ENCODE assay signal across 22 mouse cellular contexts in genomic region chr17:3356633-3357365, GRCm38 (mm10). TPM values are rescaled to one million over a fixed set of nuclear protein-coding genes. Genes with fewer than 3 reads are reported as not detected.
DNase-seq lines count a peak whose midpoint lies in the region; ATAC-seq lines count a peak whose summit lies in the region.
"Had no signal": no experiment of that assay in that cellular context is flagged by ENCODE, and none has a peak within 500 bp of the region (broad histone marks: within the 10 kb centered on the region; RNA-seq: fewer than 3 reads in every experiment).

No protein-coding gene starts in this region.

- 84% methylated on average over 8 of the region's 8 CpGs for WGBS in hindbrain, embryonic 12.5 days
- WGBS in hindbrain, embryonic 14.5 days = 74% methylated on average over 8 of the region's 8 CpGs
- WGBS in midbrain, embryonic 14.5 days = 77% methylated on average over 8 of the region's 8 CpGs
- 74% methylated on average over 8 of the region's 8 CpGs for WGBS in midbrain, embryonic 16.5 days

- no peaks in the 10 kb centered on the region for H3K27me3 ChIP-seq in hindbrain, embryonic 12.5 days
- no peaks in the 10 kb centered on the region for H3K27me3 ChIP-seq in hindbrain, embryonic 14.5 days (ENCODE audit: control insufficient read depth, insufficient read depth, low read length)
- no peaks in the 10 kb centered on the region for H3K27me3 ChIP-seq in midbrain, embryonic 14.5 days (ENCODE audit: control insufficient read depth, insufficient read depth, low read length)
- H3K27me3 ChIP-seq in midbrain, embryonic 16.5 days (ENCODE audit: control insufficient read depth, insufficient read depth, low read depth, low read length) = no peaks in the 10 kb centered on the region
- H3K27me3 ChIP-seq: embryonic facial prominence, embryonic 15.5 days had no signal

- H3K4me1 ChIP-seq in hindbrain, embryonic 12.5 days = peaks cover 17% of the 10 kb centered on the region
- H3K4me1 ChIP-seq in hindbrain, embryonic 14.5 days (replicated peaks; ENCODE audit: control insufficient read depth, insufficient read depth, low read length) = no peaks in the 10 kb centered on the region; the same call in 1 of the 2 replicates
- H3K4me1 ChIP-seq in midbrain, embryonic 14.5 days (ENCODE audit: control insufficient read depth, insufficient read depth, low read length) = peaks cover 6% of the 10 kb centered on the region; the same call in 1 of the 2 replicates
- H3K4me1 ChIP-seq in midbrain, embryonic 16.5 days (ENCODE audit: control insufficient read depth, insufficient read depth, low read length) = no peaks in the 10 kb centered on the region; the same call in 1 of the 2 replicates

- no peak overlapping the region for H3K9ac ChIP-seq in hindbrain, embryonic 12.5 days
- no peak overlapping the region for H3K9ac ChIP-seq in hindbrain, embryonic 14.5 days
- no peak overlapping the region for H3K9ac ChIP-seq in midbrain, embryonic 14.5 days (replicated peaks; ENCODE audit: low read length)
- no peak overlapping the region for H3K9ac ChIP-seq in midbrain, embryonic 16.5 days (ENCODE audit: low read depth, low read length)
- H3K9ac ChIP-seq: embryonic facial prominence, embryonic 15.5 days had no signal

- no peak overlapping the region for H3K4me3 ChIP-seq in hindbrain, embryonic 12.5 days
- H3K4me3 ChIP-seq in hindbrain, embryonic 14.5 days (replicated peaks; ENCODE audit: low read length) = no peak overlapping the region
- no peak overlapping the region for H3K4me3 ChIP-seq in midbrain, embryonic 14.5 days (replicated peaks; ENCODE audit: low read depth, low read length)
- no peak overlapping the region for H3K4me3 ChIP-seq in midbrain, embryonic 16.5 days (ENCODE audit: low read depth, low read length)
- H3K4me3 ChIP-seq: embryonic facial prominence, embryonic 15.5 days; erythroblast, embryonic 14.5 days; forebrain, embryonic 10.5 days; gastrocnemius, adult 2 months had no signal

- peak; percentile 13 for DNase-seq in embryo, embryonic 10.5 days (ENCODE audit: low spot score)
- no peak for DNase-seq in embryo, embryonic 11 days
- DNase-seq in hindbrain, embryonic 14.5 days (ENCODE audit: low spot score) = no peak
- peak; percentile 37 for DNase-seq in midbrain, embryonic 14.5 days
- DNase-seq in right cerebral cortex, postnatal 10 days (ENCODE audit: low spot score in 2 of 2) = no peak
- DNase-seq: adrenal gland, postnatal 10 days; B cell, adult 2 months; cerebellum, adult 11-12 months; cerebellum, adult 9-11 months; cerebellum, postnatal 36 days; gastrocnemius, adult 2 months; gastrocnemius, postnatal 25 days; heart, postnatal 10 days; heart, postnatal 4 days had no signal

- no peaks in the 10 kb centered on the region for H3K36me3 ChIP-seq in hindbrain, embryonic 12.5 days
- no peaks in the 10 kb centered on the region for H3K36me3 ChIP-seq in hindbrain, embryonic 14.5 days (replicated peaks; ENCODE audit: control insufficient read depth, insufficient read depth)
- no peaks in the 10 kb centered on the region for H3K36me3 ChIP-seq in midbrain, embryonic 14.5 days (ENCODE audit: control insufficient read depth, insufficient read depth, low read length)
- no peaks in the 10 kb centered on the region for H3K36me3 ChIP-seq in midbrain, embryonic 16.5 days (ENCODE audit: control insufficient read depth, insufficient read depth, low read length)
- H3K36me3 ChIP-seq: embryonic facial prominence, embryonic 15.5 days; forebrain, embryonic 10.5 days; G1E had no signal

- no peak overlapping the region for H3K4me2 ChIP-seq in hindbrain, embryonic 12.5 days (replicated peaks)
- no peak overlapping the region for H3K4me2 ChIP-seq in hindbrain, embryonic 14.5 days (replicated peaks)
- H3K4me2 ChIP-seq in midbrain, embryonic 14.5 days (ENCODE audit: low read length) = no peak overlapping the region
- no peak overlapping the region for H3K4me2 ChIP-seq in midbrain, embryonic 16.5 days (ENCODE audit: low read length)
- H3K4me2 ChIP-seq: embryonic facial prominence, embryonic 15.5 days had no signal

- no peaks in the 10 kb centered on the region; the same call in 1 of the 2 replicates for H3K9me3 ChIP-seq in hindbrain, embryonic 12.5 days (replicated peaks)
- H3K9me3 ChIP-seq in hindbrain, embryonic 14.5 days (ENCODE audit: control insufficient read depth, low read length) = no peaks in the 10 kb centered on the region
- no peaks in the 10 kb centered on the region for H3K9me3 ChIP-seq in midbrain, embryonic 14.5 days (ENCODE audit: control insufficient read depth, low read length)
- H3K9me3 ChIP-seq in midbrain, embryonic 16.5 days (replicated peaks; ENCODE audit: control insufficient read depth, low read length, poor library complexity, severe bottlenecking) = no peaks in the 10 kb centered on the region
- H3K9me3 ChIP-seq: embryonic facial prominence, embryonic 15.5 days; forebrain, embryonic 10.5 days had no signal

- H3K27ac ChIP-seq in hindbrain, embryonic 12.5 days = no peak overlapping the region
- H3K27ac ChIP-seq in hindbrain, embryonic 14.5 days = no peak overlapping the region
- H3K27ac ChIP-seq in midbrain, embryonic 14.5 days (replicated peaks; ENCODE audit: low read depth, low read length) = no peak overlapping the region
- no peak overlapping the region for H3K27ac ChIP-seq in midbrain, embryonic 16.5 days (ENCODE audit: low read length)
- H3K27ac ChIP-seq: embryonic facial prominence, embryonic 15.5 days; forebrain, embryonic 10.5 days; gastrocnemius, adult 2 months had no signal

- peak; percentile 73; the same call in 1 of the 2 replicates for ATAC-seq in hindbrain, embryonic 12.5 days (ENCODE audit: low FRiP score)
- no peak for ATAC-seq in hindbrain, embryonic 14.5 days (ENCODE audit: low FRiP score)
- no peak; the same call in 1 of the 2 replicates for ATAC-seq in midbrain, embryonic 14.5 days (ENCODE audit: low FRiP score, low TSS enrichment)
- no peak for ATAC-seq in midbrain, embryonic 16.5 days
- ATAC-seq: CD4-positive, CD25-positive, alpha-beta regulatory T cell, adult 4 months; forebrain, embryonic 14.5 days had no signal

RNA-seq across cellular contexts. Expression of gene Tiam2, which starts 30.4 kb away (rescaled TPM):
- 10.6 and 12.0 TPM in 2 replicates for polyA plus RNA-seq in hindbrain, embryonic 12.5 days (2016; fragmentation: Nextera tagmentation; extraction: Ambion mirVana)
- polyA plus RNA-seq in hindbrain, embryonic 14.5 days (2014; fragmentation: Nextera tagmentation; extraction: Ambion mirVana) = 5.2 and 6.3 TPM in 2 replicates
- 2.1 and 3.1 TPM in 2 replicates for polyA plus RNA-seq in midbrain, embryonic 14.5 days (2014; fragmentation: Nextera tagmentation; extraction: Ambion mirVana)
- polyA plus RNA-seq in midbrain, embryonic 16.5 days (2015; fragmentation: Nextera tagmentation; extraction: Ambion mirVana) = 4.1 and 4.7 TPM in 2 replicates
- polyA plus RNA-seq: erythroblast, embryonic 14.5 days; G1E had no signal

Comparison
In these comparisons a context has a peak if more than half of its experiments do, and no peak if none do; other contexts are left out.
1. DNase-seq: peak in embryo, embryonic 10.5 days (single experiment) and midbrain, embryonic 14.5 days (single experiment); none in embryo, embryonic 11 days (single experiment), hindbrain, embryonic 14.5 days (single experiment) and right cerebral cortex, postnatal 10 days (0 of 2).